ENCODE assay signal across 10 mouse cellular contexts in genomic region chr16:21362663-21363367, GRCm38 (mm10).
A peak's percentile ranks its signal among the peaks of the same experiment; 100 is the strongest.
DNase-seq lines count a peak whose midpoint lies in the region; ATAC-seq lines count a peak whose summit lies in the region.
"Had no signal": no experiment of that assay in that cellular context is flagged by ENCODE, and none has a peak within 500 bp of the region (broad histone marks: within the 10 kb centered on the region; RNA-seq: fewer than 3 reads in every experiment).

No protein-coding gene starts in this region.

- H3K9me3 ChIP-seq in neural tube, embryonic 12.5 days: no peaks in the 10 kb centered on the region
- H3K9me3 ChIP-seq in midbrain, embryonic 13.5 days: no peaks in the 10 kb centered on the region
- no peaks in the 10 kb centered on the region for H3K9me3 ChIP-seq in kidney, embryonic 14.5 days (ENCODE audit: control insufficient read depth, low read length)
- H3K9me3 ChIP-seq: lung, embryonic 15.5 days had no signal

- no peak overlapping the region for H3K27ac ChIP-seq in neural tube, embryonic 12.5 days
- peak overlapping the region; percentile 53; the same call in 1 of the 2 replicates for H3K27ac ChIP-seq in midbrain, embryonic 13.5 days
- no peak overlapping the region for H3K27ac ChIP-seq in kidney, embryonic 14.5 days (ENCODE audit: low read depth, low read length)
- H3K27ac ChIP-seq: lung, embryonic 15.5 days had no signal

- no peaks in the 10 kb centered on the region for H3K36me3 ChIP-seq in neural tube, embryonic 12.5 days
- H3K36me3 ChIP-seq in midbrain, embryonic 13.5 days: no peaks in the 10 kb centered on the region
- no peaks in the 10 kb centered on the region for H3K36me3 ChIP-seq in kidney, embryonic 14.5 days (ENCODE audit: control insufficient read depth, insufficient read depth, low read length)
- H3K36me3 ChIP-seq: lung, embryonic 15.5 days had no signal

- no peaks in the 10 kb centered on the region for H3K27me3 ChIP-seq in neural tube, embryonic 12.5 days (replicated peaks)
- H3K27me3 ChIP-seq in midbrain, embryonic 13.5 days: peaks cover 11% of the 10 kb centered on the region; the same call in 1 of the 2 replicates
- no peaks in the 10 kb centered on the region for H3K27me3 ChIP-seq in kidney, embryonic 14.5 days (ENCODE audit: control insufficient read depth, insufficient read depth, low read length)
- H3K27me3 ChIP-seq: lung, embryonic 15.5 days had no signal

- H3K4me2 ChIP-seq in neural tube, embryonic 12.5 days (replicated peaks): no peak overlapping the region
- H3K4me2 ChIP-seq in midbrain, embryonic 13.5 days (replicated peaks): no peak overlapping the region
- H3K4me2 ChIP-seq in kidney, embryonic 14.5 days (replicated peaks; ENCODE audit: low read depth, low read length): no peak overlapping the region
- H3K4me2 ChIP-seq: lung, embryonic 15.5 days had no signal

- peaks cover 5% of the 10 kb centered on the region; the same call in 1 of the 2 replicates for H3K4me1 ChIP-seq in neural tube, embryonic 12.5 days
- peaks cover 13% of the 10 kb centered on the region for H3K4me1 ChIP-seq in midbrain, embryonic 13.5 days (replicated peaks)
- 0 out of 2 replicates have a peak, but pooled peaks cover 3% of the 10 kb centered on the region for H3K4me1 ChIP-seq in kidney, embryonic 14.5 days (ENCODE audit: control insufficient read depth, insufficient read depth, low read length)

- peak; percentile 38; the same call in 1 of the 2 replicates for ATAC-seq in neural tube, embryonic 12.5 days (ENCODE audit: low FRiP score, low read depth)
- ATAC-seq in midbrain, embryonic 13.5 days: peak; percentile 49
- no peak for ATAC-seq in kidney, embryonic 14.5 days (ENCODE audit: low FRiP score, low TSS enrichment)

- H3K4me3 ChIP-seq in neural tube, embryonic 12.5 days: no peak overlapping the region
- H3K4me3 ChIP-seq in midbrain, embryonic 13.5 days (replicated peaks): no peak overlapping the region
- H3K4me3 ChIP-seq in kidney, embryonic 14.5 days (ENCODE audit: low read length): no peak overlapping the region
- H3K4me3 ChIP-seq: lung, embryonic 15.5 days had no signal

- DNase-seq in embryo, embryonic 10 days (ENCODE audit: low spot score): peak; percentile 38
- no peak for DNase-seq in embryo, embryonic 9.5 days (ENCODE audit: extremely low spot score)
- no peak for DNase-seq in neural tube, embryonic 10.5 days (ENCODE audit: extremely low spot score, low spot score)
- DNase-seq in adrenal gland, postnatal 10 days: no peak
- no peak for DNase-seq in kidney, postnatal 4 days
- DNase-seq: cerebellum, postnatal 36 days had no signal

- whole genome bisulfite sequencing in neural tube, embryonic 12.5 days: 33% methylated on average over 12 of the region's 12 CpGs
- WGBS in midbrain, embryonic 13.5 days: 50% methylated on average over 12 of the region's 12 CpGs
- WGBS in kidney, embryonic 14.5 days: 43% methylated on average over 12 of the region's 12 CpGs

- no peak overlapping the region for H3K9ac ChIP-seq in neural tube, embryonic 12.5 days
- H3K9ac ChIP-seq in midbrain, embryonic 13.5 days (replicated peaks): no peak overlapping the region
- H3K9ac ChIP-seq in kidney, embryonic 14.5 days (ENCODE audit: low read depth, low read length): no peak overlapping the region
- H3K9ac ChIP-seq: lung, embryonic 15.5 days had no signal
